Mouse (Mus musculus): Measurements from ENCODE around the gene Opa3. TPM values are rescaled to one million over a fixed set of nuclear protein-coding genes. Genes with fewer than 3 reads are reported as not detected.

Gene Opa3
- polyA plus RNA-seq, 1 experiment, result 11.6 TPM

DNA sequence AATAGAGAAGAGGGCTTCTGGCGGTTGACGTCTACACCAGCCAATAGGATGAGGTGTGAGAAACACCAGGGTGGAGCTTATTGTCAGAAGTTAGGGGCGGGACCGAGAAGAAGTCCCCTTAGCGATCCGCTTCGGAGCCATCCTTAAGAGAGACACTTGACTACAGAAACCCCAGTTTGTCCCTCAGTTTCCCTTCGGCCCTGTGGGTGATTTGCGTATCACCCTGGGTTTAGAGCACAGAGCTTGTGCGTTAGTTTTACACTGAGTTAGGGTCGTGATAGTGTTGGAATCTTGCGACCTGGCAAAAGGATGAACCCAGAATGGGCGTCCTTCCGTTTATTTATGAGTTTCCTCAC is 637 bp downstream of the Opa3 start:
- Histone ChIP-seq H3K4me3 (replicated peaks) (peak overlapping the region; percentile 96), H3K27me3 (replicated peaks) (no peaks in the 10 kb centered on the region), H3K4me1 (peaks cover 80% of the 10 kb centered on the region), H3K9me3 (no peaks in the 10 kb centered on the region), H3K36me3 (replicated peaks; ENCODE audit: low read length) (peaks cover 53% of the 10 kb centered on the region)
- TF ChIP-seq GATA1 (IDR thresholded peaks at IDR 0.05; ENCODE audit: borderline replicate concordance, low read length) (no peak), FLI1 (IDR thresholded peaks at IDR 0.05; ENCODE audit: low read length) (no peak)

DNA sequence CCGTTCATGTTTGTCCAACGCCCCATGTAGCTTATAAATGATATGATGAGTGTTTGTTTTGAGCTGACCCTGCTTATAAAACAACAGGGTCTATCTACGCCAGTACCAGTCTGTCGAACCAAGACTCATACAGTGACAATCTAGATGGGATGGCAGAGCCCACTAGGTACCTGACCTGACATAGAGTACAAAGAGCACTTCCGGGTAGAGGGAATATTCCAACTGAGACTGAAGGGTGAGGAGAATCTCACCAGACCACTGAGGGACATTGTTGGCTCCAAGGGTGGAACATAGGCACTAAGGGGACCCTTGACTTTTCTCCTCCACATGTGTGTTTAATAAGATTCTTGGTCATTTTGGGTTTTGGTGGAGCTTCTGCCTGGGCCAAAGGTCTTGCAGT is 1.3 kb downstream of the Opa3 start:
- H3K36me3 ChIP-seq (replicated peaks; ENCODE audit: low read length), result peaks cover 52% of the 10 kb centered on the region
- no peaks in the 10 kb centered on the region for H3K27me3 ChIP-seq (replicated peaks)
- H3K4me1 ChIP-seq, result peaks cover 79% of the 10 kb centered on the region
- peak overlapping the region; percentile 96 for H3K4me3 ChIP-seq (replicated peaks)
- no peak for TF ChIP-seq FLI1 (IDR thresholded peaks at IDR 0.05; ENCODE audit: low read length)
- TF ChIP-seq GATA1 (IDR thresholded peaks at IDR 0.05; ENCODE audit: borderline replicate concordance, low read length), result no peak
- no peaks in the 10 kb centered on the region for H3K9me3 ChIP-seq

- no peaks in the 10 kb centered on the region for H3K9me3 ChIP-seq
- peaks cover 45% of the 10 kb centered on the region for H3K36me3 ChIP-seq (replicated peaks; ENCODE audit: low read length)
- H3K27me3 ChIP-seq (replicated peaks), result no peaks in the 10 kb centered on the region
- peaks cover 79% of the 10 kb centered on the region for H3K4me1 ChIP-seq
- H3K4me3 ChIP-seq (replicated peaks), result peak overlapping the region; percentile 96
- TF ChIP-seq FLI1 (IDR thresholded peaks at IDR 0.05; ENCODE audit: low read length) (no peak), GATA1 (IDR thresholded peaks at IDR 0.05; ENCODE audit: borderline replicate concordance, low read length) (no peak)
Measured at GRCm38 (mm10) chr7:19230041-19230580, 2.0 kb downstream of the Opa3 start.

DNA sequence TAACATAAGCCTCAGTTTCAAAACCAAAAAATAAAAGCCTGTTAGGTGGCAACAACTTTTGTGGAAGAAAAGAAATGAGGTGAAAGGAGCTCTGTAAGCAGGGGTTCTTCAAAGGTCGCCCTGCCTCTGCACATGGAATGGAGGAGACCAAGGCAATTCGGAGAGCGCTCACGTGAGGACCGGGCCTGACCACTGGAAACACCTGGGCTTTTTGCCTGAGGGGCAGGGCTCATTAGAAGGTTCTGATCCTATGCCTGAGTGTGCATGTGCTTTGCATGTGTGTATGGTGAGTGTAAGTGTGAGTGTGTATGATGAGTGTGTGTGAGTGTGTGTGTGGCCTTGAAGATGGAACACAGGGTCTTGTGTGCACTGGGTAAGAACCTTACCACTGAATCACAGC is 2.8 kb downstream of the Opa3 start:
- Histone ChIP-seq H3K36me3 (replicated peaks; ENCODE audit: low read length) (peaks cover 40% of the 10 kb centered on the region), H3K27me3 (replicated peaks) (no peaks in the 10 kb centered on the region), H3K4me1 (peaks cover 79% of the 10 kb centered on the region), H3K9me3 (no peaks in the 10 kb centered on the region), H3K4me3 (replicated peaks) (no peak overlapping the region)
- TF ChIP-seq FLI1 (IDR thresholded peaks at IDR 0.05; ENCODE audit: low read length) (no peak), GATA1 (IDR thresholded peaks at IDR 0.05; ENCODE audit: borderline replicate concordance, low read length) (no peak)

DNA sequence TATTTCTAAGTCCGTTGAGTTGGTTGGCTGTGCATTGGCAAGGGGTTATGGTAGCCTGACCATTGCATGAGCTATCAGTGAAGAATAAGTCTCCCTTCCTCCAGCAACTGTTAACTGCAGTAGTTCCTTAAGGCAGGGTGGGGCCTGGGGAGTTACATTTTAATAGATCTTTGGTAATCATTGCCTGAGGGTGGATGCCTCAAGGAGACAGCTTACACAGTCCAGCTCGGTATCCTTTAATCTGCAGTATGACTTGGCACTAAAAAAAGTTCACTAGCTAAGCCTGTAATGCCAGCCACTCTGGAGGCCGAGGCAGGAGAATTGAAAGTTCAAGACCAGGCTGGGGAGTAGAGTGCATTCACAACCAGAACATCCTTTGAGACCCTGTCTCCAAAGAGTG is 3.7 kb downstream of the Opa3 start:
- peaks cover 83% of the 10 kb centered on the region for H3K4me1 ChIP-seq

DNA sequence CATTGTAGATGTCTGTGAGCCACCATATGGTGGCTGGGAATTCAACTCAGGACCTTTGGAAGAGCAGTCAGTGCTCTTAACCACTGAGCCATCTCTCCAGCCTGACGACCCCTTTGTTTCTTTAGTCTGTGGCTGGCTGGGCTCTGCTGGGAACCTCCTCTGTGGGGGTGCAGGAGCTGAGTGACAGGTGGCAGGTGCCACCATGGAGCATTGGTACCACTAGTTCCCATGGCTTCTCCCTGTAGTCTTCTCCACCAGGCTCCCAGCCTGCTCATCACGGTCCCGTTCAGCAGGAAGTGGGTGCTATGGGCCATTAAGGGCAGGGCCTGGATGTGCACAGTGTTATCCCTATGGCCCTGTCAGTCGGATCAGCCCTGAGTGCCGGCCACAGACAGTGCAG is 6.5 kb downstream of the Opa3 start:
- H3K9me3 ChIP-seq, result no peaks in the 10 kb centered on the region
- TF ChIP-seq GATA1 (IDR thresholded peaks at IDR 0.05; ENCODE audit: borderline replicate concordance, low read length) (no peak), FLI1 (IDR thresholded peaks at IDR 0.05; ENCODE audit: low read length) (no peak)
- H3K27me3 ChIP-seq (replicated peaks), result no peaks in the 10 kb centered on the region
- peak overlapping the region; percentile 62 for H3K4me3 ChIP-seq (replicated peaks)
- H3K4me1 ChIP-seq, result peaks cover 99% of the 10 kb centered on the region
- H3K36me3 ChIP-seq (replicated peaks; ENCODE audit: low read length), result peaks cover 45% of the 10 kb centered on the region

More for the DNA sequence above, 3.7 kb downstream of the Opa3 start:
- Histone ChIP-seq H3K4me3 (replicated peaks) (no peak overlapping the region), H3K9me3 (no peaks in the 10 kb centered on the region), H3K27me3 (replicated peaks) (no peaks in the 10 kb centered on the region), H3K36me3 (replicated peaks; ENCODE audit: low read length) (peaks cover 43% of the 10 kb centered on the region)
- TF ChIP-seq FLI1 (IDR thresholded peaks at IDR 0.05; ENCODE audit: low read length), result no peak
- TF ChIP-seq GATA1 (IDR thresholded peaks at IDR 0.05; ENCODE audit: borderline replicate concordance, low read length), result no peak

DNA sequence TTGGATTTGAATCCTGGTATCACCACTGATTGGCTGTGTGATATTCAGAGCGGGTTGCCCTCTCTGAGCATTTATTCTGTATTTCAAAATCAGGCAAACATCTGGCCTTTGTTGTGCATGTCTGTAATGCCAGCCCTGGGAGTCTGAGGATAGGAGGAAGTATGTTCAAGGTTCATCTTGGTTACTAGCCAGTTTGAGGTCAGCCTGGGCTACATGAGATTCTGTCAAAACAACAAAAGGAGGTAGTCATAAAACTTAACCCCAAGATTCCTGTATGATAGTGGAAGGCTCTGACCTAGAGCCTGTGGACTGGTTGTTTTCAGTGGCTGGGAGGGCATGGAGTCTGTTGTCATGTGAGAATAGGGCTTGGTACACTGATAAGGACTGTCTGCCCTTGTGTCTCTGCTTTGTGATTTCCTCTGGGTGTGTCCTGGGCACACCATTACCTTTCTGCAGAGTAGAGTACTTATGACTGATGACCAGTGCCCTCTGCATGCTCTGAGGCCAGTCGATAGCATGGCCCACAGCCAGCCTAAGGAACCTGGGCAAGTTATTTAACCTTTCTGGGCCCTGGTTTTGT is 7.0 kb downstream of the Opa3 start:
- Histone ChIP-seq H3K4me1 (peaks cover 99% of the 10 kb centered on the region), H3K27me3 (replicated peaks) (no peaks in the 10 kb centered on the region), H3K36me3 (replicated peaks; ENCODE audit: low read length) (peaks cover 45% of the 10 kb centered on the region), H3K4me3 (replicated peaks) (peak overlapping the region; percentile 62), H3K9me3 (no peaks in the 10 kb centered on the region)
- TF ChIP-seq FLI1 (IDR thresholded peaks at IDR 0.05; ENCODE audit: low read length) (no peak), GATA1 (IDR thresholded peaks at IDR 0.05; ENCODE audit: borderline replicate concordance, low read length) (no peak)

GRCm38 (mm10) chr7:19236411-19236810 is 8.3 kb downstream of the Opa3 start:
- peaks cover 99% of the 10 kb centered on the region for H3K4me1 ChIP-seq
- no peaks in the 10 kb centered on the region for H3K27me3 ChIP-seq (replicated peaks)
- TF ChIP-seq FLI1 (IDR thresholded peaks at IDR 0.05; ENCODE audit: low read length), result no peak
- no peak for TF ChIP-seq GATA1 (IDR thresholded peaks at IDR 0.05; ENCODE audit: borderline replicate concordance, low read length)
- no peaks in the 10 kb centered on the region for H3K9me3 ChIP-seq
- H3K36me3 ChIP-seq (replicated peaks; ENCODE audit: low read length), result peaks cover 43% of the 10 kb centered on the region
- H3K4me3 ChIP-seq (replicated peaks), result no peak overlapping the region

- Histone ChIP-seq H3K27me3 (replicated peaks) (no peaks in the 10 kb centered on the region), H3K36me3 (replicated peaks; ENCODE audit: low read length) (peaks cover 37% of the 10 kb centered on the region), H3K9me3 (no peaks in the 10 kb centered on the region), H3K4me1 (peaks cover 90% of the 10 kb centered on the region), H3K4me3 (replicated peaks) (peak overlapping the region; percentile 15)
- TF ChIP-seq FLI1 (IDR thresholded peaks at IDR 0.05; ENCODE audit: low read length) (no peak), GATA1 (IDR thresholded peaks at IDR 0.05; ENCODE audit: borderline replicate concordance, low read length) (no peak)
Measured at GRCm38 (mm10) chr7:19238344-19238743, 10.2 kb downstream of the Opa3 start.

GRCm38 (mm10) chr7:19239423-19239822 is 11.3 kb downstream of the Opa3 start:
- Histone ChIP-seq H3K4me3 (replicated peaks) (no peak overlapping the region), H3K4me1 (peaks cover 91% of the 10 kb centered on the region), H3K9me3 (no peaks in the 10 kb centered on the region), H3K36me3 (replicated peaks; ENCODE audit: low read length) (peaks cover 39% of the 10 kb centered on the region), H3K27me3 (replicated peaks) (no peaks in the 10 kb centered on the region)
- no peak for TF ChIP-seq FLI1 (IDR thresholded peaks at IDR 0.05; ENCODE audit: low read length)
- TF ChIP-seq GATA1 (IDR thresholded peaks at IDR 0.05; ENCODE audit: borderline replicate concordance, low read length), result no peak

Data from megakaryocyte, embryonic 14.5 days (primary cell).